Mouse (Mus musculus) heart, adult 2 months (tissue): ENCODE data around the gene Fahd2a.

ENCODE experiments used
- CTCF ChIP-seq: fragments of 200-600 bp; IDR thresholded peaks from 2 replicates; pipeline ENCODE4 v1.8.1; 2022; ENCODE audit warnings: antibody characterized with exemption, mild to moderate bottlenecking, moderate library complexity
- EP300 ChIP-seq: fragments of 200-500 bp; IDR thresholded peaks from 2 replicates; pipeline ENCODE4 v1.6.1; 2011; ENCODE audit warnings: low read depth, low read length, control low read depth; ENCODE audit not compliant: insufficient read depth
- POLR2A ChIP-seq: fragments of 200-500 bp; IDR thresholded peaks from 2 replicates; pipeline ENCODE4 v1.6.1; 2011; ENCODE audit warnings: mild to moderate bottlenecking, low read depth, low read length, control low read depth; ENCODE audit not compliant: insufficient read depth

GRCm38 (mm10) chr2:127394606-127395161 lies 49.7 kb downstream of the Fahd2a start:
- TF ChIP-seq CTCF (no peak), POLR2A (no peak), EP300 (no peak)
